Mouse (Mus musculus) kidney, adult 9 months (tissue): ENCODE data around the gene Pkd1.

Experiments used
- DNase-seq: peaks from one replicate; pipeline ENCODE4 v3.0.0; 2022

Gene Pkd1

DNA sequence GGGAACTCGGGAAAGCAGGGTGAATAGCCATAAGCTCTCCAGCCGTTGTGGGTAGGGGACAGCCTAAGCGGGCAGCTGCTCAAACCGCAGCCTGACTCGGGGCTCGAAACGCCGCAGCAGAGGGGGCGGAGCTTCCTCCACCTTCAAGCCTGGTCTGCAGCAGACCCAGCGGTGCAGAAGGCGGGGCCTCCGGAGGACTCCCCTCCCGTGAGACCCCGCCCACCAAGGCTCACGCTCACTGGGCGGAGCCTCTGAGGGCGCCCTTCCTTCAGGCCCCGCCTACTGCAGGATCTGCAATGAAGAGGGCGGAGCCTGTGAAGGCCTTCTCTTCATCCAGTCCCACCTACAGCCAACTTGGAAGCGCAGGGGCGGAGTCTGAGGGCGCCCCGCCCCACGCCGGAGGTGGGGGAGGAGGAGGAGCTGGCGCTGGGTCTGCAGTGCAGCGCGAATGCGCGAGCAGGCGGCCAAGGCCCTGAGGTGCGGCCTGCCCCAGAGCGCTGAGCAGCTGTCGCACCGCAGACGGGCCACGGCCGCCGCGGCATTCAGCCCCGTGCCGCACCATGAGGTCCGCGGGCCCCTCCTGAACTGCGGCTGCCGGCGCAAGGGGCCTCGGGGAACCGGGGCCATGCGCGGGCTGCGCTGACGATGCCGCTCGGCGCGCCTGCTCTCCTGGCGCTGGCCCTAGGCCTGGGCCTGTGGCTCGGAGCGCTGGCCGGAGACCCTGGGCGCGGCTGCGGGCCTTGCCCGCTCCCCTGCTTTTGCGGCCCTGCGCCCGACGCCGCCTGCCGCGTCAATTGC, at the start of gene Pkd1:
TSS of gene Pkd1 (plus strand) at position 217 of the 798 bp plus-strand sequence.
- DNase-seq: peak; percentile 100

DNA sequence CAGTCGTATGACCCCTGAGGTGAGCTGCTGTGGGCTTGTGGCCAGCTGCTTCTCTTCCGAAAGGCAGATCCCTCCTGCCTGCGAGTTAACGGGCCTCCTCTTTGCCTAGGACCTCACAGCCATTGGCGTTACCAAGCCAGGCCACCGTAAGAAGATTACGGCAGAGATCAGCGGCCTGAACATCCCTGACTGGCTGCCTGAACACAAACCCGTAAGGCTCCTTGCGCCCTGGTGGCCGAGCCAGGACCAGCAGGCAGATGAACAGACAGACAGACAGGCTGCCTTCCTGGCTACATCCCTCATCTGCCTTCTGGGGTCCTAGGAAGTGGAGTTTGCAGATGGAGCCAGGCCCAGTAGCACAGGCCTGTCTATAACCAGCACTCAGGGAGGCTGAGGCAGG, 47.4 kb upstream of the Pkd1 start:
- DNase-seq: no peak

- no peak for DNase-seq
These were observed 45.5 kb upstream of the Pkd1 start for GRCm38 (mm10) chr17:24504085-24504484.

- no peak for DNase-seq
These were observed 44.2 kb upstream of the Pkd1 start for GRCm38 (mm10) chr17:24505286-24505955.

DNA sequence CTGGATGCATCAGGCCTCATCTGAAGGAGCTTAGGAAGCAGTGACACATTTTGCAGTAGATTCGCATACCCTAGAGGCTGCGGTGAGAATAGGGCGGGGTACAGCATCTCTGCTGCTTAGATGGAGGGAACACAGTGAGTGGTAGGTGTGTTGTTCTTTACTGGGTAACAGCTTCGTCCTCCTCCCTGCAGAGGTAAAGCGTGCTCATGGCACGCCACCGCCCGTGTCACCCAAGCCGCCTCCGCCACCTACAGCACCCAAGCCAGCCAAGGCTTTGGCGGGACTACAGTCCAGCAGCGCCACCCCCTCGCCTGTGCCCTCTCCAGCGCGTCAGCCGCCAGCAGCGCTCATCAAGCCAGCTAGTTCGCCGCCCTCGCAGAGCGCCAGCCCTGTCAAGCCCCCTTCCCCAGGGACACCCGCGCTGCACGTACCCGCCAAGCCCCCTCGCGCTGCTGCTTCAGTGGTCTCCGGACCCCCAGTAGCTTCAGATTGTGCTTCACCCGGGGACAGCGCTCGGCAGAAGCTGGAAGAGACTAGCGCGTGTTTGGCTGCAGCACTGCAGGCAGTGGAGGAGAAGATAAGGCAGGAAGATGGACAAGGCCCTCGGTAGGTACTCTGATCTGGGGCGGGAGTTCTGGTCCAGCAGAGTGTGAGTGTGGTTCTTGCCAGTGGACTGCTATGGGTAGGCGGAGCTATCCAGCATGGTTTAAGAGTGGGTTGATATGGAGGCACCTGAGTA, 43.1 kb upstream of the Pkd1 start:
- DNase-seq: no peak

DNA sequence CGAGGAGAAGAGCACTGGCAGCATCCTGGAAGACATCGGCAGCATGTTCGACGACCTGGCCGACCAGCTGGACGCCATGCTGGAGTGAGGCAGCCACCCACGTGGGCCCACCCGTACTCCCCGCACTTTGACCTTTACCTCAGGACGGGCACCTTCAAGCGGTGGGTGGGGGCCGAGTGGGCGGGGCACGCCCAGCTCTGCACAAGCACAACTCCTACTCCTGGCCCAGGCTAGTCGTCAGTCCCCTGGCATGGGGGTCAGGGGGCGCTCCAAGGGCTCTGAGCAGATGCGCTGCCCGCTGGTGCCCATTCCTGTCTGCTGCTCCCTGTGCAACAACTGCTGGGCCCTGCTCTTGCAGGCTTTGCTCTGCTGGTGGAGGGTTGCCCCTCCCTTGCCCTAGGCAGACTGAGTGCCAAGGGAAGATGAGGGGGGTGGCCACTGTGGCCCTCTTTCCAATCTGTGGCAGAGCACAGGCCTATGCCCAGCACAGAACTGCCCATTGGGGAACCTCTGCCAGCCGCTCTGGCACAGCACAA, 42.4 kb upstream of the Pkd1 start:
- no peak for DNase-seq

DNA sequence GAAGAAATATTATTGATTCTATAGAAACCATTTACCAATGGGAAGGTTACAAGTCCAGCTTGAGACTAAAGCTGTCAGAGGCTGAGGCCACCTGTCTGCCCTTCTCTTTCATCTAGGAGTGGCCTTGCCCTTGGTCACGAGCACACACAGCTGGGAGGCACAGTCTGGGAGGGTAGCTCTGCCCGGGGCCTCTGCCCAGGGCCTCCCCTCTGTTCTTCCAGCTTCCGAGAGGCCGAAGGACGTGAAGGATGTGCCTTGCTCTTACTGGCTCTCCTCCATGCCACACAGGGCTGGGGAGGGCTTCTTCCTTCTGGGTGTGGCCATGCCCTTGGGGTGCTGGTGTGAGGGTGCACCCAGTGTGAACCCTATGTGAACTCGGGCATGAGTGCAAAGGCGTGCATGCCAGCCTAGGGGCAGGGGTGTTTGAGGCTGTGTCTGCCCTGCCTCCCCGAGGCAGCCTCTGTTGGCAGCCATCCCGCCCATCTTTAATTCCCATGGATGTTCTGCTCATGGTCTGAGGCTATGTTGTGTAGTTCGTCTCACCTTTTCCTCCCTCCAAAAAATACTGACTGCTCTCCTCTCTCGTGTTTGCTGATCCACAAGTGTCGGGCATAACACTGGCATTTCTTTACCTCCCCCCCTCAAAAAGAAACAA, 41.7 kb upstream of the Pkd1 start:
- no peak for DNase-seq

GRCm38 (mm10) chr17:24513609-24514008, 36.0 kb upstream of the Pkd1 start:
- DNase-seq: peak; percentile 73

DNA sequence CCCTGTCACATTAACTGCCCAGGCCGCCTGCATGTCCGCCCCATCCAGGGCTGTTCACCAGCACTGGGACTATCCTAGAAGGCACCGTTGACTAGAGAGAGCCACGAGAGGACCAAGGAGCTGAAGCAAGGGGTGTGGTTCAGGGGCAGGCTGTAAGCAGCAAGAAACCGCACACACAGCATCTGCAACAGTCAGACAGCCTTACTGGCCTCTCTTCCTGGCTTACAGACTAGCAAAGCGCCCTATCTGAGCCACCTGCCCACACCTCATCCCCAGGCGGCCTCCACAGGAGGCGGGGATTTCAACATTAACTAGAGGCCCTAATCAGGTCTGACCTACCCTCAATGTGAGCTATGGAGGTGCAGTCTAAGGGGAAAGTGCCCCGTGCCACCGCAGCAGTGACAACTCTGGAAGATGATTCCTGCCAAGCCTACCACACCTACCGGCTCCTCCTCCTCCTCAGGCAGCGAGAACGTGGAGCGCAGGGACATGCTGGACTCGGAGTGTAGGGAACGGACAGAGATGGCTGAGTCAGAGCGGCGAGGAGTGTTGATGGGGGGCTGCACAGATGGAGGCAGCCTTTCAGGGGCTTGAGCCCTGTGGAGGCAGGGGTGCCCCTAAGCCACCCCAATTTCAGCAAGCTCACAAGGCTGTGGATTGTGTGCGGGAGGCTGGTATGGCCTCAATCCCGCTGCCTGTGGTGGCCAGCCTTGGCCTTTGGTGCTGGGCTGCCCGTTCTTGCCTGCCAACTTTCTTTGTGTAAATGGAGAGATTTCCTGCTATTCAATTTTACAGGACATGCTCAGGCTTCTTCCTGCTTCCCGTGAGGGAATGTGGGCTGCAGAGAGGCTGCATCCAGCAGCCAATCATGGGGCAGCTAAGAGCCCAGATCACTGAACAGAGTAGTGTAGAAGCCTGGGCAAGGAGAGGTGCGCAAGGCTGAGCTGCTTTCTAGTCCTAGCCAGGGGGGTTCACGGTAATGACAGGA, 35.1 kb upstream of the Pkd1 start:
- DNase-seq: peak; percentile 25

DNA sequence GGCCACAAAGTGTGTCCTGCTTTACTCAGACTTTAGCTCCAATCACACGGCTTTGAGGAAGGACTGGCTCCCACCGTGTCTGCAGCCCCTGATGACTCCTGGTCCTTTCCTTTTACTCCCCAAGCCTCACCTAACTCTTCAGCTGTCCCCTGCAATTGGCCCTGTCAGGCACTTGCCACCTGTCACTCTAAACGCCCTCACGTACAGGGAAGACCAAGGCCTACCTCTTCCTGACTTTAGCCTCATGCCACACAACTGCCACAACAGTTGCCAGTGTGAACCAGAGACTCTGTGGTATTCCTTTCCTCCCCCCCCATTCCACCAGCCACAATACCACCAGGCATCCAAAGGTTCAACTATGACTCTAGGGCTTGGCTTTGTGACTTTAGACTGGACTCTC, 29.2 kb upstream of the Pkd1 start:
- no peak for DNase-seq

DNA sequence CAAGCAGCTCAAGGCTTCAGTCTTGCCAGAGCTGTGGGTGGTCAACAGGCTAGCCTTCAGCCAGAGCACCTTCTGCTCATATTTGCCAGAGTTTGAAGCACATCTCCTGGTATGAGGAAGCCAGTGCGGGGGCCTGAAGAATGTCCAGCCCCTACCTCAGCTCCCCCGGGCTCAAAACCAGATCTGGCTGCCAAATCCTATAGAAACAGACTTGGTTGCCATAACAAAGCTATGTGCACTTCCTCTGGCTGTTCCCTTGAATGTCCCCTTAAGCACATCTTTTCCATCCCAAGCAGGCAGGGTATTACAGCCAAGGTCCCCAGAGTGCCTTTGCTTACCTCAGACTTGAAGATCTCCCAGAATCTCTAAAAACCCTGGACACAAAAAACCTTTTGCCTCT, 24.9 kb upstream of the Pkd1 start:
- DNase-seq: no peak

DNA sequence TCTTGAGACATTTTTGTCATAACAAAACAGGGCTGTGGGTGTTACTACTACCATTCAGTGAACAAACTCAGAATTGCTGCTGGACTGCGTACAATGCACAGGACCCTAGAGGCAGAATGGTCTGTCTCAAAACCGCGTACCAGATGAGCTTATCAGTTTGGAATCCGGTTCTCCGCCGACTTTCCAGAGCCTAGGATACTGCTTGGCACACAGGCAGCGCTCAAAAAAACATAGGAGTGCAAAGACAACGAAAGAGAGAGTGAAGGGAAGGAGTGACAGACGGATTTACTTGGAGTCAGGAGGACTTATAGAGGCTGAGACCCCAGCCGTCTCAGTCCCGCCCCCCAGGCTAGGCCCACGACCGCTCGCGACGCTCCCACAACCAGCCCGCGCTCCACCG, 22.3 kb upstream of the Pkd1 start:
- DNase-seq: peak; percentile 40

DNA sequence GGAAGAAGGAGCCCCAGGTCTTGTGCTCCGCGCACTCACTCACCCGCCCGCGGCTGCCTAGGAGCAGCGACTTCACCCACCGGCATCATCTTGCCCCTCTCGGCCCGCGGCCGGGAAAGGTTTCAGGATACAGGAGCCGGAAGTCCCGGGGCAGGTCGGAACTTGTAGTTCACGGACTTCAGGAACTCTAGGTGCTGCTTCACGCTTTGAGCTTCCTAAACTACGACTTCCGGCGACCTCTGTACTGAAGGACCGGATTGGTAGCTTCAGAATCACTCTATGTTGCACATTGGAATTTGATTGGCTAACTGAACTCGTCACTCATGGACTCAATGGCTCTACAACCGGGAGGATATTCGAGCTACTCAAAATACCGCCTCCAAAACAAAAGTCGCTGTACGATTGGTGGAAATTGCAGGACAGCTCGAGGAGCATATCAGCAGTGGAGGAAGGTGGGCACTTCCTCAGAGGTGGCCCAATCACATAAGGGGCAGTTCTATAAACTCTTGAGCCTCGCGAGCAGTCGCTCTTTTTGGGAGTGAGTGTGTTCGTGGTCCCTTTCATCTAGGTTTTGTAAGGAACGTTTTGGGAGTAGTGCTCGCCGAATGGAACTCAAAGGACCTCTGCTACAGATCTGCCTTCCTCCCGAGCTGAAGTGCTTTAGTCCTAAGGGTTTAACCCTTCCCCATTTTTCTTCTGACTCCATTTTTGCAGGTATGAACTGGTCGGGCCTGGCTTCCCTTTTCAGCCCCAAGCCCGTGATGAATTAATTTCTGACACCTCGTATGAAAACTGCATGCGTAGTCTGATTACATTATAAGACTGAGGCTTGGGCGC, 21.7 kb upstream of the Pkd1 start, which contains the start of gene Traf7:
TSS of gene Traf7 (minus strand) at position 216 of the 837 bp plus-strand sequence.
- DNase-seq: peak; percentile 99

DNA sequence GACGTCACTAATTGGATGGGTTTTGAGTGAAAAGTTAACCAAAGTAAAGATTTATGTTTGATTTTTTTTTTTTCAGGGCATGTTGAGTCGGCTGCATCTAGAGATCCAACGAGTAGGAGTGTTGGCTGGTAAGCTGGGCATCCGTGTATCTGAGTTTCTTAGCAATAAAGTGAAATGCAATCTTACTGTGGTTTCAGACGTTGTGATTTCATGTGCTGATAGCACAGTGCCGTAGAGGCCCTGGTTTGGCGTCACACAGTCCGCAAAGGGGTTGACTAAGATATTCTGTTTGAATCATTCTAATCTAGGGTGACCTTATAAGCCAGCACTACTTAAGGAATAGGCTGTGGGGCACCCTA, 21.1 kb upstream of the Pkd1 start:
- DNase-seq: no peak

GRCm38 (mm10) chr17:24529007-24529451, 20.6 kb upstream of the Pkd1 start:
- peak; percentile 70 for DNase-seq

DNA sequence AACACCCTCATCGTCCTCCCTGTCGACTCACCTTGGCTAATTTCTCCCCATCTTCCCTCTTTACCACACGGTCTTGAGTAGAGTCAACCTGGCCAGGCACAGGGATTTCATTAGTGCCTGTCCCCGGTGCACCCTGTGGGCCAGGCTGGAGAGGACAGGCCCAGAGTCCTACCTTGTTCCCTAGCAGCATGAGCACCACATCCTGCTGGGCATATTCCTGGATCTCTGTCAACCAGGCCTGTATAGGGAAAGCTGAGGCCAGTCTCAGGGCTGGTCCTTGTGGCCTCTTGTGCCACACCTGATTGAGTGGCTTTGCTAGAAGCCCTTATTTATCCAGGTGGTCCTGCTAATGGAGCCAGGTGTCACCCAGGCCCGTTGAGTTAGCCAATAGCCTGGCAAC, 19.8 kb upstream of the Pkd1 start:
- DNase-seq: no peak

GRCm38 (mm10) chr17:24530361-24531050, 19.1 kb upstream of the Pkd1 start:
- DNase-seq: no peak

GRCm38 (mm10) chr17:24531064-24531463, 18.6 kb upstream of the Pkd1 start:
- no peak for DNase-seq

- DNase-seq: no peak
These were observed 17.6 kb upstream of the Pkd1 start for GRCm38 (mm10) chr17:24532045-24532444.
